Mouse (Mus musculus) lung, embryonic 14.5 days (tissue): ENCODE data around the gene Efnb2. TPM values are rescaled to one million over a fixed set of nuclear protein-coding genes. Genes with fewer than 3 reads are reported as not detected.

Experiments used
- ATAC-seq: fragments of 200-750 bp; cut with Nextera tagmentation; 2 replicates; pipeline ENCODE4 v1.8.0; 2017; ENCODE audit warnings: mild to moderate bottlenecking, moderate TSS enrichment, moderate library complexity; ENCODE audit not compliant: insufficient read depth
- DNase-seq: peaks from one replicate; pipeline ENCODE4 v3.0.0-alpha.2; 2015
- H3K27ac ChIP-seq: fragments of 300-500 bp; sonication (generic); 2 replicates; pipeline ENCODE4 v1.5.1; 2014; ENCODE audit warnings: low read depth, mild to moderate bottlenecking, moderate library complexity
- H3K27me3 ChIP-seq: fragments of 300-500 bp; sonication (generic); 2 replicates; pipeline ENCODE4 v1.6.1; 2014; ENCODE audit warnings: low read length, control low read depth; ENCODE audit not compliant: insufficient read depth
- H3K36me3 ChIP-seq: fragments of 300-500 bp; sonication (generic); 2 replicates; pipeline ENCODE4 v1.6.1; 2014; ENCODE audit warnings: control low read depth; ENCODE audit not compliant: insufficient read depth
- H3K4me1 ChIP-seq: fragments of 300-500 bp; sonication (generic); 2 replicates; pipeline ENCODE4 v1.6.1; 2014; ENCODE audit warnings: antibody characterized with exemption, control low read depth; ENCODE audit not compliant: insufficient read depth
- H3K4me2 ChIP-seq: fragments of 300-500 bp; sonication (generic); 2 replicates; pipeline ENCODE4 v1.6.1; 2014; ENCODE audit warnings: mild to moderate bottlenecking
- H3K4me3 ChIP-seq: fragments of 300-500 bp; sonication (generic); 2 replicates; pipeline ENCODE4 v1.5.1; 2014; ENCODE audit warnings: low read depth, low read length
- H3K9ac ChIP-seq: fragments of 300-500 bp; sonication (generic); 2 replicates; pipeline ENCODE4 v1.6.1; 2014
- H3K9me3 ChIP-seq: fragments of 300-500 bp; sonication (generic); 2 replicates; pipeline ENCODE4 v1.6.1; 2016; ENCODE audit warnings: low read depth, low read length, control low read depth
- CTCF ChIP-seq: IDR thresholded peaks from 2 replicates; pipeline ENCODE4 v1.5.1; 2016; ENCODE audit warnings: antibody characterized with exemption, low read depth
- WGBS: fragments of 180-500 bp; shearing (Covaris S2); extraction: QIAGEN DNeasy Blood & Tissue Kit; methylation state at CpG from one replicate; pipeline ENCODE4 v1.1.7; 2014; 5-methylcytosine and 5-hydroxymethylcytosine counted together
- polyA plus RNA-seq: library from polyadenylated mRNA; unstranded; fragments of >200 nt; fragmentation: Nextera tagmentation; extraction: Ambion mirVana; gene quantifications from 2 replicates; pipeline ENCODE4 v1.2.1, GENCODE M21; 2014

Gene Efnb2
- polyA plus RNA-seq, 1 experiment from 2014 or later = 38.4 TPM

DNA sequence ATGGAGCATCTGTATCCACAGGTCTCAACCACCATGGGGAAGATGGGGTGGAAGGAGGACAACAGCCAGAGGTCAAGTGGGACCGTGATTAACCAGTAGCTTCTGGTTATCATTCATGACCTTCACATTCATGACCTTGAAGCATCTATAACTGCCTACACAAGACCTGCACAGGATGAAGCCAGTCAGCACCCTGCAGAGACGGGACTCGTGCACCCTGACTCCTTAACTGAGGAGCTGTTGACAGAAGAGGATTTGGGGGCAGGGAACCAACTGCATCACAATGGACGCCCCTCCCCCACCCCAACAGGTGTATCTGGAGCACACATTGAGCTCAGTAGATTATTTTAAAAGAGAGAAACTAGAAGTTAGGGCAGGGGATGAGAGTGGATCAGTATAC lies 49.1 kb downstream of the Efnb2 start:
- Histone ChIP-seq H3K4me2 (no peak overlapping the region), H3K4me1 (0 out of 2 replicates have a peak, but pooled peaks cover 4% of the 10 kb centered on the region), H3K36me3 (peaks cover 4% of the 10 kb centered on the region; the same call in 1 of the 2 replicates), H3K4me3 (no peak overlapping the region), H3K27me3 (no peaks in the 10 kb centered on the region), H3K9ac (no peak overlapping the region), H3K9me3 (no peaks in the 10 kb centered on the region), H3K27ac (no peak overlapping the region)
- DNase-seq = no peak
- no peak for TF ChIP-seq CTCF
- WGBS = 64% methylated on average over 4 of the region's 4 CpGs
- ATAC-seq = no peak

DNA sequence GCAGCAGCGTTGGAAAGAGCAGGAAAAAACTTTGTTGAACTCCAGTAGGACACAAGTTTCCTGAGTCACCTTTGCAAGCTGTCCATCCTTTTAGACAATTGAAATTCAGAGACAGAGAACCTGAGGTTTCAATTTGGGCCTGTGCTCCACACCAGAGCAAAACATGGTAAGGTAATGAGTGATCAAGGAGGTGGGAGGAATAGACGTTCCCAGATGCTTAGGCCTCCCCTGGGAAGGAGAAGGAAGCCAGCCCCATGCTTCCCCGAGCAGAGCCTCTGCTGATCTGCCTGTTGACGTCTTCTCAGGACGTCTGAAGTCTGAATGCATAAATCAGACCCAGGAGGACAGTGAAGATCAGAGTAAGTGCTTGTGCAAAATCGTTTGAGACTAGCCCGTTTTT lies 51.3 kb downstream of the Efnb2 start:
- no peak overlapping the region for H3K4me3 ChIP-seq
- no peaks in the 10 kb centered on the region for H3K27me3 ChIP-seq
- H3K27ac ChIP-seq = no peak overlapping the region
- no peaks in the 10 kb centered on the region for H3K9me3 ChIP-seq
- no peaks in the 10 kb centered on the region for H3K36me3 ChIP-seq
- DNase-seq (no peak), ATAC-seq (no peak)
- 20% methylated on average over 7 of the region's 7 CpGs for WGBS
- H3K4me2 ChIP-seq = no peak overlapping the region
- no peak overlapping the region for H3K9ac ChIP-seq
- TF ChIP-seq CTCF = no peak
- H3K4me1 ChIP-seq = 0 out of 2 replicates have a peak, but pooled peaks cover 4% of the 10 kb centered on the region

GRCm38 (mm10) chr8:8609141-8609540 lies 51.9 kb downstream of the Efnb2 start:
- Histone ChIP-seq H3K9me3 (no peaks in the 10 kb centered on the region), H3K36me3 (no peaks in the 10 kb centered on the region), H3K4me1 (0 out of 2 replicates have a peak, but pooled peaks cover 4% of the 10 kb centered on the region), H3K27ac (no peak overlapping the region), H3K4me3 (no peak overlapping the region), H3K9ac (no peak overlapping the region), H3K27me3 (no peaks in the 10 kb centered on the region), H3K4me2 (no peak overlapping the region)
- no peak for TF ChIP-seq CTCF
- peak; percentile 44; the same call in 1 of the 2 replicates for ATAC-seq
- no peak for DNase-seq
- WGBS = 25% methylated on average over 5 of the region's 5 CpGs

- H3K4me3 ChIP-seq = no peak overlapping the region
- no peak overlapping the region for H3K4me2 ChIP-seq
- ATAC-seq (no peak), DNase-seq (no peak)
- H3K9me3 ChIP-seq = no peaks in the 10 kb centered on the region
- WGBS = 57% methylated on average over 4 of the region's 4 CpGs
- TF ChIP-seq CTCF = no peak
- H3K27me3 ChIP-seq = no peaks in the 10 kb centered on the region
- H3K4me1 ChIP-seq = 0 out of 2 replicates have a peak, but pooled peaks cover 8% of the 10 kb centered on the region
- no peaks in the 10 kb centered on the region for H3K36me3 ChIP-seq
- H3K27ac ChIP-seq = no peak overlapping the region
- H3K9ac ChIP-seq = no peak overlapping the region
Observed at GRCm38 (mm10) chr8:8605621-8606020, 55.4 kb downstream of the Efnb2 start.

GRCm38 (mm10) chr8:8603875-8604274 lies 57.2 kb downstream of the Efnb2 start:
- Histone ChIP-seq H3K9ac (no peak overlapping the region), H3K27me3 (no peaks in the 10 kb centered on the region), H3K36me3 (no peaks in the 10 kb centered on the region), H3K27ac (no peak overlapping the region), H3K4me3 (no peak overlapping the region), H3K4me1 (0 out of 2 replicates have a peak, but pooled peaks cover 4% of the 10 kb centered on the region), H3K4me2 (no peak overlapping the region), H3K9me3 (no peaks in the 10 kb centered on the region)
- ATAC-seq (no peak), DNase-seq (no peak)
- 44% methylated on average over 6 of the region's 6 CpGs for WGBS
- TF ChIP-seq CTCF = no peak

- H3K4me1 ChIP-seq = 0 out of 2 replicates have a peak, but pooled peaks cover 4% of the 10 kb centered on the region
- DNase-seq (peak; percentile 47), ATAC-seq (peak; percentile 68)
- no peaks in the 10 kb centered on the region for H3K9me3 ChIP-seq
- H3K4me3 ChIP-seq = no peak overlapping the region
- no peak for TF ChIP-seq CTCF
- H3K36me3 ChIP-seq = no peaks in the 10 kb centered on the region
- no peak overlapping the region for H3K4me2 ChIP-seq
- 39% methylated on average over 7 of the region's 7 CpGs for WGBS
- H3K9ac ChIP-seq = no peak overlapping the region
- H3K27me3 ChIP-seq = no peaks in the 10 kb centered on the region
- peak overlapping the region; percentile 48; the same call in 1 of the 2 replicates for H3K27ac ChIP-seq
Observed at GRCm38 (mm10) chr8:8602616-8603461, 58.2 kb downstream of the Efnb2 start.

DNA sequence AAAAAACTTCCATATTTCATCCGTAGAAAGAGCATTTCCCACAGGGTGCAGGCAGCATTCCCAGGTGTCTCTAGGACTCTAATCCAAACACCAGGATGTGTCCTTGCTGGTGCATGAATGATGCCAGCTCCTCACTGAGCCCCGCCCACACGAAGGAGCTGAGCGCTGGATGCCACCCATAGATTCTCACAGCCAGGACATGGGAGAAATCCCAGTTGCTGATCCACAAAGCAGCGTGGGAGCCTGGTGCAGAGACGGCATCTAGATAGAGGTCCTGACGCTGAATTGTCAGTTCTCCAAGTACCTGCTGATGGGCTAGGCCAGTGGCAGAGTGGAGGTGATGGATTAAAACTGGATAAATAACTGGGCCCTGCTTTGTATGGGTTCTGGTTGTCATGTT lies 61.1 kb downstream of the Efnb2 start:
- ATAC-seq = no peak
- H3K4me2 ChIP-seq = no peak overlapping the region
- H3K27ac ChIP-seq = no peak overlapping the region
- no peaks in the 10 kb centered on the region for H3K36me3 ChIP-seq
- 82% methylated on average over 7 of the region's 7 CpGs for WGBS
- no peak overlapping the region for H3K9ac ChIP-seq
- peaks cover 12% of the 10 kb centered on the region for H3K4me1 ChIP-seq
- H3K9me3 ChIP-seq = no peaks in the 10 kb centered on the region
- H3K27me3 ChIP-seq = no peaks in the 10 kb centered on the region
- no peak for TF ChIP-seq CTCF
- no peak overlapping the region for H3K4me3 ChIP-seq
- DNase-seq = no peak
